Mouse (Mus musculus) skeletal muscle tissue, adult 2 months (tissue): ENCODE results near the gene Ankrd66.
"Not testable (repeated sequence)": the region's sequence is repeated elsewhere in the genome, so short reads cannot be mapped to it uniquely, and the experiment has no call there.

ENCODE experiments used
- DNase-seq: peaks from one replicate; pipeline ENCODE4 v3.0.0-alpha.2; 2012; ENCODE audit warnings: low read depth, low spot score

Ankrd66 gene

DNA sequence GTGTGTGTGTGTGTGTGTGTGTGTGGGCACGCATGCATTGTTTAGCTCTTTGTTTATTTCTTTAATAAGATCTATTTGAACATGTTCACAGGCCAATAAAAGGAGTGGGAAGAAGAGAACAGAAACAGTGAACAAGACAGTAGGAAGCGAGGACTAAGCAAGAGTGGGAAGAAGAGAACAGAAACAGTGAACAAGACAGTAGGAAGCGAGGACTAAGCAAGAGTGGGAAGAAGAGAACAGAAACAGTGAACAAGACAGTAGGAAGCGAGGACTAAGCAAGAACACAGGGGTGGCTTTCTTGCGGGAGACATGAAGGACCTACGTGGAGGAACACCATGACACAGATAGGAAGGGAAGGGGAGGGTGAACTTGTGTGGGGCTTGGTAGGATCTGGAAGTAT is 6.6 kb downstream of the Ankrd66 start:
- not testable (repeated sequence) for DNase-seq

DNA sequence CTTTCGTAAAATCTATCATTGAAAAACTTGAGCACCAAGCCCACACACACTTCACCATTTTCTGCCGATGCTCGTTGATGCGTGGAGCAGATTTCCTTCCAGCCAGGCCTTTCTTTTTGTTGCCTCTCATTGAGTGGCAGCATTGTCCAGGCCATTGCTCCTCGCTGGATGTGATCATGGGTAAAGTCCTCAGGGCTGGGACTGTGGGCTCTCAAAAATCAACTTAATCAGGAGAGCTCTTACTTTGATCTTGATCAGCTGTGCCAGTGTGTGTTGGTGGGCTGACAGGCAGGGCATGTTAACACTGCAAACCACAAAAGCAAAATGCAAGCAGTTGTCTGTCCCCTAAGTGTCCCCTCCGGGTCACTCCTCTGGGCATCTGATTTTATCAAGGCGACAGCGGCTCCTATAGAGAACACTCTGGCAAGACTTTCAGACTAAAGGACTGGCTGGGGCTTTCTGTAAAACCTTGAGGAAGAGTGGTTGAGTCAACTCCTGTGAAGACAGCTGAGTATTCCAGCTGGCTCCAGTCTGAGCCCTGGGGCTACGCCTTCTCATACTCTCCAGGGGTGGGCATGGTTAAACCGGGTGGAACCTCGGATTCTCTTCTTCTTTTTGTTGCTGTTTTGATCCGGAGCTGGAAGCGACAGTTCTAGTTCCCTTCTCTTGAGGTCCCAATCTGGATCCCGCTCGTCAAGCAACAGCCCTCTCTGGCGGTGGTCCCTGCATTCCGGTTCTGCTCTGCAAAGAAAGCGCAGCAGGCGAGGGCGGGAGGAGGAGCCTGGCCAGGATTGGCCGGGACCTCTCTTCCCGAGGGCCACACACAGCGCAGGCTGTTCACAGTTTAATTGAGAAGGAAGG is 8.8 kb downstream of the Ankrd66 start:
- DNase-seq, result peak; percentile 39

DNA sequence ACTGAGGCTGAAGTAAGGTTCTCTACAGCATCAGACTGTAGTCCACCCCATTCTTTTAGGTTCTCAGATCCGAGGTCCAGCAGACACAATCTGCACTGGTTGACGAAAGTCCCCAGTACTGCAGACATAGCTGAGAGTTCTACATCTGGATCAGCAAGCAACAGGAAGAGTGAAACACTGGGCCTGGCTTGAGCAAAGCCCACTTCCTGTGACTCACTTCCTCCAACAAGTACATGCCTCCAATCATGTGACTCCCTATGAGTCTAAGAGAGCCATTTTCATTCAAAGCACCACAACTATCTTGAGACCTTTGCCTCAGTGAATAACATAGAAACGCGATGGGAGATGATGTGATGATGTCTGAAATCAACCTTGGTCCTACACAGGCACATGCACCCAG is 12.2 kb downstream of the Ankrd66 start:
- DNase-seq, result no peak

DNA sequence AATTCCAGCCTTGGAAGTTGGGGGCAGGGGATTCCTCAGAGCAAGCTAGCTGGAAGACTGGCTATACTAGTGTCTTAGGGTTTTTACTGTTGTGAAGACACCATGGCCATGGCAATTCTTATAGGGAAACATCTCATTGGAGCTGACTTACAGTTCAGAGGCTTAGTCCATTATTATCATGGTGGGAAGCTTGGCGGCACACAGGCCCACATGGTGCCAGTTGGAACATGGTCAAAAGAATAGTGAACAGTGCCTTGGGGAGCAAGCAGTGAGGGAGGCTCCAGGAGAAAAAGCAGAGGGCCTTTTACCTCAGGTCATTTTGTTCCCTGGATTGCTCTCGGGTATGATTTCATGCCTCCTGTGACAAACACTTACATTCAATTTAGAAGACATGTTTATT is 12.9 kb downstream of the Ankrd66 start:
- no peak for DNase-seq

DNA sequence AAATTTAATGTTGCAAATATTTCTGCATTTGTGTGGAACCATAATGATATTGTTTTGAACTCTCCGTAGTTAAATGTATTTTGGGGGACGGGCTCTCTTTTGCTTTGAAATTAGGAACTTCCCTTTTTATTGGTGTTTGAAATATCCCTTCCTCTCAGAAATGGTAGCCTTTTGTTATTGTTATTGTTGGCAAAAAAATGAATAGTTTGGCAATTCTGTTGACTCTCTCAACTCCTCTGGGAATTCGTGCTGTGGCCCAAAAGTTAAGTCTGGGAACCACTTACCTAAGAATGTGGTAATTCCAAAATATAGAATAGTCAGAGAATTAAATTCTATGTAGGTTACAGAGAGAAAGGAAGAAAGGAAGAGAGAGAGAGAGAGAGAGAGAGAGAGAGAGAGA is 23.3 kb downstream of the Ankrd66 start:
- DNase-seq, result no peak

DNA sequence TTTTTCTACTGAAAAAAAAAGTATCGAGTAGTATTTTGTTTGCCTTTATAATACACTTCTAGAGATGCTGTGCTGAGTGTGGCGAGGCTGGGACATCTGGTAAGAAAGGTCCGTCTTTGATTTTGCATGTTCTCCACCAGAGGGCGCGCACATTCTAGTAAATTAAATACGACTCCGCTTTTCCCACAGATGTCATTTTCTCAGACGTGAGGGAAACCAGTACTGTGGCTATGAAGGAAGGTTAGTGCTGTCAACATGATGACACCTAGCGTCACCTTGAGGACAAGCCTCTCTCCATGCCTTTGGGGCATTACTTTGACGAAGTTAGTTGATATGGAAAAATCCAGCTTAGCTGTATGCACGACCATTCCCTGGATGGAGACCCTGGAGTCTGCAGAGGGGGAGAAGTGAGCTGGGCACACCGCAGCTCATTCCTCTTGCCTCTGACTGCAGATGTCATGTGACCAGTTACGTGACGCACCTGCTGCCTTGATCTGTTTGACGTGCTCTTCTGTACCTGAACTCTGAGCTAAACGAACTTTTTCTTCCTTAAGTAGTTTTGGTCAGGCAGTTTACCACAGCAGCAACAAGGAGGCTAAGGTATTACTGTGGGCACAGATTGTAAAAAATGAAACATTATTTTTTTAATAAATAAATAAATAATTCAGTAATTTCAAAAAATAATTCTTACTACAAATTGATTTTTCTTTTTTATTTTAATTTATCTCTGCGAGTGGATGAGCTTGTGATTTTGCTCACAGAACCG is 24.6 kb downstream of the Ankrd66 start:
- DNase-seq, result peak; percentile 64

DNA sequence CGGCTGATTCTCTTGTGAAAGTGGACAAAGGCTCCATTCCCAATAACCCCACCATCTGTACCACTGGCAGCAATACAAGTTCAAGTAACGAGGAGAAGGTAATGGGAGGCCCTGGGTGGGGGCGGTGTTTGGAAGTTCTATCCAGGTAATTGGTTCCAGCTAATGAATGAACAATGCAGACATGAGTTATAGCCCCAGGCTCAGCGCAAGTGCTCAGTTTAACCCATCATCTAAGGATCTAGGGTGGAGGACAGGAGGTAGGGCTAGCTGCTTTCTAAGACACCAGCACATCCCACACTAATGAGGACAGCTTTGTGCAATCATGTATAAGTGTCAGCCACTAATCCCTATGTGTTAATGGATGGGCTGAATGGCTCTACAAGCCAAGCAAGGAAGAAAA is 32.7 kb downstream of the Ankrd66 start:
- no peak for DNase-seq

DNA sequence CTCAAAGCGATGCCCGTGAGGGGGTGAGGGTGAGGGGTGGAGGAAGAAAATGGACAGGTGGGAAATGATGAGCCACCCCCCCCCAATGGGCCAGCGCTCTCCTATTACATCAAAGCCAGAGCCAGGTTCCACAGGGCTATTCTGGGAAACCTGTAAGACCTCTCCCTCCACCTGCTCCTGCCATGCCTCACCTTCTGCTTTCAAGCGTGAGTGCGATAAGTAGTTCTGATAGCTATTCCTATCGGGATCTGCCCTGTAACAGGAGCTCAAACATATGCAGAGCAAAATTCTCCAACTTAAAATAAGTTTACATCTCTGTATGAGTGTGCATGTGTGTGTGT is 38.9 kb downstream of the Ankrd66 start:
- no peak for DNase-seq

DNA sequence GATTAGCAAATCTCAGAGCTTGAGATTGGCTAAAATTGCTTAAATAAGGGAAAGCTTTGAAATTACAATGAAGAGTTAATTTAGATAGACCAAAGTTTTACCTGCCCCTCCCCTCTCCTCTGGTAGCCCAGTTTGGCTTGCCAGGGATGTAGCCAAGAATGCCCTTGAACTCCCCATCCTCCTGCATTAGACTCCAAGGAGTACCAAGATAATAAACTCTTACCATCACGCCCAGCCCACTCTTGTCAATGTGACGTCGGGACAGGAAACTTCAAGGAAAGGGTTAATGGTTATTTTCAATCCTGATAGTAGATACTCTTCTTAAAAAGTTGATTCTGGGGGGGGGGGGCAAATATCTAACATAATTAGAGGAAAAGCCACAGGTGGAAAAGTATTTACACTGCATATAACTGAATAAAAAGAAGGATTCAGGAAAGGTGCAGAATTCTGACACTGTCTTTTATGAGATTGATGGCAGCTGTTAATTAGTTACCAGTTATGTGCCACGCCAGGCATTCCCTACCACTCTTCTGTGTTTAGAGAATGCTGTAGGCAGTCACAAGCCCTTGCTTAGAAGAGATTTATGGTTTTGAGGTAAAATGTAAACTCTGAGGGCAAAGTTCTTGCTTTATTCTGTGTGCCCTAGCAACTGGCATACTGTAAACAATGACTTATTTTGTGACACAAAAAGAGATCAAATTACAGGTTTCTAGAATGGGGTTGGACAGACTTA is 39.4 kb downstream of the Ankrd66 start:
- no peak for DNase-seq

DNA sequence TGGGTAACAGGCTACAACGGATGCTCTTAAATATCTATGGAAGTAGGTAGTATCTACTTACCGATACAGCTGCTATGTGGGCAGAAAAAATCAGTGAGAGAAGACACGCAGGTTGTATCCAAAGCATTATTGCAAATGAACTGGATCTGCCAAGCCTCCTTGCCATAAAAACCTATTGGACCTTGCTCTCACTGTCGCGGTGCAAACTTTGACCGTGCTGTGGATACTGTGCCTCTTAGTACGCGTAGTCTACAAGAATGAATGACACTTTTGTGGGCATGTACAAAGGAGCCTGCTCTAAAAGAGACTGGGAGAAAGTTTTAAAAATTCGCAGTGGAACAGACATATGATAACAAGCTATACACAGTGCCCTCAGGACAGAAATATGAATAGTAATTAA is 40.8 kb downstream of the Ankrd66 start, which contains the start of gene Mep1a:
Gene Mep1a (minus strand): TSS at position 221 of the 400 bp plus-strand sequence.
- DNase-seq, result no peak

DNA sequence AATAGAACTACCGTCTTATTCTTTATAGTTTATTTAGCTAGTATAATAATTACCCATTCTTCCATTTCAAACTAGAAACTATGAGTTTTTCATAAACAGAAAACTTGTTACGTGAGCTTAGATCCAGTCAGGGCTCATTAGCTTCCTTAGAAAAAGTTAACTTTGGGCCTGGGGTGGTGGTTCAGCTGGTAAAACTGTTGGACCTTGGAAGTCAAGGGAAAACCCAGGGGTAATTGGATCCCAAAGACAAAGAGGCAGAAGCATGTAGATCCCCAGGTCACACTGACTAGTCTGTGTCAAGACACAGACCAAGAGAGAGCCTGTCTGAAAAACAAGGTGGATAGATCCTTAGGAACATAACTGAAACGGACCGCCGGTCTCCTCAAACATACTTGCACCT is 41.8 kb downstream of the Ankrd66 start:
- DNase-seq, result no peak

DNA sequence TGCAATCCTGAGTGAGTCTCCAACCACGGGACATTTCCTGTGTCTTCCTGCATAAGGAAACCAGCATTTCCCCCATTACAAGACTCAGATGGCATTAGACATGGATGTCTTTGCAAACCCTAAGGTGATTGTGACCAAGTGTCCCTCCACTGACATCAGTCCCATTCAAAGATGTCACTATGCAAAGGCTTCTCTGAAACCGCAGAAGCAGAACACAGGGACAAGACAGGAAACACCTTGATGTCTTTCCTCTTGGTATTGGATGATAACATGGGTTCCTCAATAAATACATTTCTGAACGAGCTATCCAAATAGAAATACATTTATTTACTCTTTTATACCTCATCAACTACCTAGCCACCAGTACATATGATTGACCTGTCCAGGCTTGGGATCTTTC is 42.2 kb downstream of the Ankrd66 start:
- DNase-seq, result no peak

DNA sequence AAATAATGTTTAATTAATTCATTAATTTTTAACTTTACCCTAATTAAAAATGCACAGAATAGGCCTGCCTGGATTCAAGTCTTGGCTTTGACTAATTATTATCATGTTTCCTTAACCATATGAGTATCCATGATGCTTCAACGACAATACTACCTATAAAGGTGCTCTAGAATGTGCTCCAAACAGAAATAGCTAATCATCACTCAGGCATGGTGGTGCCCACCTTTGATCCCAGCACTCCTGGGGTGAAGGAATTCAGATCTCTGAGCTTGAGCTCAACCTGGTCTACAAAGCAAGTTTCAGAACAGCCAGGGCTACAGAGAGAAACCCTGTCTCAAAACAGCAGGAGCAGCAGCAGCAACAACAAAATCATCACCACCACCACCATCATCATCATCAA is 42.9 kb downstream of the Ankrd66 start:
- no peak for DNase-seq

DNA sequence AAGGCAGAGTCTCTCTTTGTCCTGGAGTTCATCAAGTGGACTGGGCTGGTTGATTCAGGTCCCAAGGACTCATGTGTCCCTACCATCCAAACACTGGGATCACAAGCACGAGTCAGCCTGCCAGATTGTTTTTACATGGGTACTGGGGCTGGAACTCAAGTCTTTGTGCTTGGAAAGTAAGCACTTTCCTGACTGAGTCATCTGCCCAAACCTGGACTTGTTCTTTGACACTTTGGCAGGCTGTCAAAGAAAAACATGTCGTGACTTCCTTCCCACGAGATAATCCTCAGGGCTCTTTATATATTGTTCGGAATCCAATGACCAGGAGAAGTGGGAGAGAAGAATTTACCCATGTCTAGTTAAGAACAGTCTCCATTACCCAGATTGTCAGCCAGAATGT is 45.9 kb downstream of the Ankrd66 start:
- DNase-seq, result no peak

DNA sequence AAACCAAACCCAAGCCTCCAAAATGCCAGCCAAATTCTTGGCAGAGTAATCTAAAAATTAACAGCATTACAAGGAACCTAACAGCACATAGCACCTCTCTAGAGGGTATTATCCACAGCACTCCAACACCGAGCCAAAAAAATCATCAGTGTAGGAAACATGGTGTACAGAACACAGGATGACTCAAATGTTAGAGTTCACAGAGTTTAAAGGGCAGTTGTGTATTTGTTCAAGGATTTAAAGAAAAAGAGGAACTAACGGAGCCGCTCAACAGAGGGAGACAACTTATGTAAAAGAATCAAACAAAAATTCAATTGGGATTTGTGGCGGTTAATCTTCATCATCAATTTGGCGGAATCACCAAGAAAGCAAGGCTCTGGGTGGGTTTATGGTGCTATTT is 47.9 kb downstream of the Ankrd66 start:
- DNase-seq, result no peak

DNA sequence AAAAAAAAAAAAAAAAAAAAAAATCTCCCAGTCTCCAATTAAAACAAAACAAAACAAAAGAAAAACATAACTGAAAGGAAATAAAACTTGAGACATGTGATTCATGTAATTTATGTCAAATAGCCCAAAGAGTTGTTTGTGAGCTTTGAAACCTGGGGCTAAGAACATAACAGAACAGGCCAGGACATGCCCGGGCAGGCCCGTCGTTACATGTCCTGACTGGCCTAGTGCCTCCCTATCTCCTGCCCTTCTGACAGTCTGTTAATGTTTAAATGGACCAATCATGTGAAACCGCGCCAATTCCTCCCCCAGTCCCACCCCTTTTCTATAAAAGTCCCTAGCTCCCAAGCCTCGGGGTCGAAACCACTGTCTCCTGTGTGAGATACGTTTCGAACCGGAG is 53.1 kb downstream of the Ankrd66 start:
- not testable (repeated sequence) for DNase-seq

DNA sequence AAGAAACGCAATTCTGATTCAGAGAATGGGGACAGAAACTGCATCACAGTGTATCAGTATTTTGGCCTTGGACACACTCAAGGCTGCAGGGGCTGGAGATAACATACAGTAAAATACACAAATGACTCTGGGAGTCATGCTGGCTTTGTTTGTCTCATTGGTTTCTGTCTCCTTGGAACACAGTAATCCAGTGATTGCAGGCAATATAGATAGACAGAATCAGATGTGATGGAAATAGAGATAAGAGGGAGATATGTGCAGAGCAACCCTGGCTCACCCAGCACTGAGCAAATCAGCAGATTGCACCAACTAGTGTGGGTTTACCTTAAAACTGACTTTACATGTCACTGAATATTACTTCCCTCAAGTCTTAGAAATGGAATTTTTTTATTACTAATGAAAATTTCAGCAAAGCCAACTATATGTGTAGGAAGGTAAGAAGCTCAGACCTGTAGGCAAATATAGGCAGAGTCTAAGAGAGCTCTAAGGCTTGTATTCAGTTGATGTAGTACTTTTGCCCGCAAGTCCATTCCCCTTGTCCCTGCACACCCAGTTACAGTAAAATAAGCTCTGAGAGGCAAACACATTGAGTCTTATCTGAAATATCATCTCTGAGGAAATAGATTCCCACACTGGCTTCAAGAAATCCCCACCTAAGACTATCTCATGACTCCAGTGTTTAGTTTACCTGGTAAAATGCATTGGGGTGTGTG is 54.8 kb downstream of the Ankrd66 start:
- no peak for DNase-seq

DNA sequence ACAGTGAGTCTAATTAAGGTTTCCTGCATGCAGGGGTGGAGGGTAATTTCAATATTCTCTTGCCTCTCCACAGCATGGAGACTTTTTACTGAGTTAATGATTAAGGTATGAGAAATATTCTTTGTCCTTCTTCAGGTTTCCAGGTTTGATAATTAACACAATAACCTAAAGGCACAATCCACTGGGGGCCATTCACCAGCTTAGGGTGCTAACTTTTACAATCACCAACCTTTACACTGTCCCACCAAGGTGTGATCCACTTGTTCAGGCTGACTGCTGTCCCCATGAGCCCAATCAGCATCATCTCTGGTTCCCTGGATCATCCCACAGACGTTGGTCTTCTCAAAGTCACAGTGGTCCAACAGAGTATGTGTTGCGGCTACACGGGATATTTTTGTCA is 57.5 kb downstream of the Ankrd66 start:
- no peak for DNase-seq
